Comparison of ENCODE assay signal across 8 mouse cellular contexts in the genomic region with DNA sequence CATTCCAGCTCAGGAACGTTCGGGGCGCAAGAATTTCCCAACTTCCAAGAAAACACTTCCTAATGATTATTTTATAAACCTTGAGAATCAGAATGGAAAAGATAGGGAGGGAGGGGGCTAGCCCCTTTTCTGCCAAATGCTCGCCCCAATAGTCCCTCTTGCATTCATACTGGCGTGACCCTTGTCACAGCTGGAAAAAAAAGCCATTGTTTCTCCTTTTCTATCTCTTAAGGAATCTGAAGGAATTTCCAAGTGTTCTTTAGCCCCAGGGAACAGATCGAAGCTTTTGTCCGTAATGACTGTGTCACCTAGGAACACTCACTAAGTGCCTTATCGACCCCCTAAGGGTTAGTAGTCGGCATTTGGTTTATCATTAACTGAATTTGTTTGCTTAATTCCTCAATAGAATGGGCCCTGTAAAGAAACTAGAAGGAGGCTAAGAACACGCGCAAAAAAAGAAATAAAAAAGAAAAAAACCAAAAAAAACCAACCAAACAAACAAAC. TPM values are rescaled to one million over a fixed set of nuclear protein-coding genes. Genes with fewer than 3 reads are reported as not detected.
DNase-seq lines count a peak whose midpoint lies in the region; ATAC-seq and TF ChIP-seq lines count a peak whose summit lies in the region.

No protein-coding gene starts in this region.

- H3K9me3 ChIP-seq in heart, embryonic 14.5 days (ENCODE audit: control insufficient read depth, low read length) = no peaks in the 10 kb centered on the region
- H3K9me3 ChIP-seq in ES-E14 (ENCODE audit: control insufficient read depth, insufficient read depth, low read depth, low read length) = no peaks in the 10 kb centered on the region
- H3K9me3 ChIP-seq in forebrain, postnatal 0 days (ENCODE audit: low read length) = no peaks in the 10 kb centered on the region
- peaks cover 12% of the 10 kb centered on the region for H3K9me3 ChIP-seq in midbrain, embryonic 10.5 days (replicated peaks)

- H3K4me1 ChIP-seq in heart, embryonic 14.5 days (ENCODE audit: control insufficient read depth in 2 of 2, insufficient read depth in 2 of 2, low read length in 2 of 2) = no peaks in the 10 kb centered on the region
- peaks cover 4 to 8% of the 10 kb centered on the region in 2 experiments for H3K4me1 ChIP-seq in ES-E14 (ENCODE audit: control insufficient read depth in 2 of 2, insufficient read depth in 2 of 2, low read length in 2 of 2, poor library complexity in 1 of 2)
- no peaks in the 10 kb centered on the region for H3K4me1 ChIP-seq in forebrain, postnatal 0 days (ENCODE audit: insufficient read depth)
- H3K4me1 ChIP-seq in midbrain, embryonic 10.5 days = peaks cover 5% of the 10 kb centered on the region

- no peak for TF ChIP-seq CTCF in forebrain, postnatal 0 days (IDR thresholded peaks at IDR 0.05; ENCODE audit: low read depth)

- no peak overlapping the region for H3K9ac ChIP-seq in heart, embryonic 14.5 days (ENCODE audit: low read length)
- H3K9ac ChIP-seq in ES-E14 (ENCODE audit: insufficient read depth, low read depth, low read length, poor library complexity, severe bottlenecking) = peak overlapping the region; percentile 26
- H3K9ac ChIP-seq in forebrain, postnatal 0 days = peak overlapping the region; percentile 71

- DNase-seq in heart, postnatal 4 days = no peak
- no peak for DNase-seq in ES-E14 (ENCODE audit: low read depth, low spot score)
- no peak for DNase-seq in forebrain, postnatal 0 days
- DNase-seq in midbrain, embryonic 10.5 days (ENCODE audit: low spot score) = no peak
- no peak for DNase-seq in T-cell, adult 2 months (ENCODE audit: low spot score)
- DNase-seq in layer of hippocampus, postnatal 25 days (ENCODE audit: extremely low spot score in 1 of 2, low spot score in 1 of 2) = no peak
- DNase-seq in thymus, postnatal 4 days = no peak

- no peaks in the 10 kb centered on the region for H3K27me3 ChIP-seq in heart, embryonic 14.5 days (ENCODE audit: control insufficient read depth, insufficient read depth, low read length)
- H3K27me3 ChIP-seq in forebrain, postnatal 0 days (ENCODE audit: insufficient read depth, low read length) = no peaks in the 10 kb centered on the region
- peaks cover 5% of the 10 kb centered on the region; the same call in 1 of the 2 replicates for H3K27me3 ChIP-seq in midbrain, embryonic 10.5 days (ENCODE audit: low read depth, poor library complexity, severe bottlenecking)

- no peak overlapping the region for H3K27ac ChIP-seq in heart, embryonic 14.5 days (replicated peaks in 1 of 2; ENCODE audit: control insufficient read depth in 1 of 2, insufficient read depth in 1 of 2, low read depth in 2 of 2, low read length in 2 of 2)
- peak overlapping the region; percentile 93 for H3K27ac ChIP-seq in ES-E14 (ENCODE audit: insufficient read depth, low read depth, low read length, poor library complexity, severe bottlenecking)
- H3K27ac ChIP-seq in forebrain, postnatal 0 days (ENCODE audit: low read depth, low read length) = no peak overlapping the region
- peak overlapping the region; percentile 75; the same call in 1 of the 2 replicates for H3K27ac ChIP-seq in midbrain, embryonic 10.5 days (replicated peaks)

- in situ Hi-C loops in ES-E14 (cut with MboI; ENCODE audit: low sequenced_read_pairs in 2 of 2, unreplicated experiment in 2 of 2) = no loop called here

- 14% methylated on average over 11 of the region's 11 CpGs for WGBS in heart, embryonic 14.5 days
- WGBS in forebrain, postnatal 0 days = 28% methylated on average over 11 of the region's 11 CpGs
- WGBS in midbrain, embryonic 10.5 days = 15% methylated on average over 11 of the region's 11 CpGs

- peak overlapping the region; percentile 47 to 65 for H3K4me3 ChIP-seq in heart, embryonic 14.5 days (ENCODE audit: control insufficient read depth in 1 of 2, insufficient read depth in 1 of 2, low read depth in 1 of 2, low read length in 2 of 2)
- H3K4me3 ChIP-seq in ES-E14 (ENCODE audit: insufficient read depth in 1 of 2, low read depth in 1 of 2, low read length in 2 of 2, poor library complexity in 1 of 2, severe bottlenecking in 1 of 2) = peak overlapping the region; percentile 68 to 90
- peak overlapping the region; percentile 57 for H3K4me3 ChIP-seq in forebrain, postnatal 0 days (ENCODE audit: low read depth, low read length)
- peak overlapping the region; percentile 61 for H3K4me3 ChIP-seq in midbrain, embryonic 10.5 days

- peak overlapping the region; percentile 77 for H3K4me2 ChIP-seq in heart, embryonic 14.5 days (ENCODE audit: low read length)
- H3K4me2 ChIP-seq in forebrain, postnatal 0 days (ENCODE audit: low read depth) = peak overlapping the region; percentile 56

- ATAC-seq in heart, embryonic 14.5 days (ENCODE audit: insufficient number of reproducible peaks, insufficient read depth, low FRiP score, low read depth) = no peak
- no peak for ATAC-seq in forebrain, postnatal 0 days

- H3K36me3 ChIP-seq in heart, embryonic 14.5 days (ENCODE audit: control insufficient read depth, insufficient read depth, low read length) = no peaks in the 10 kb centered on the region
- peaks cover 9% of the 10 kb centered on the region; the same call in 1 of the 2 replicates for H3K36me3 ChIP-seq in ES-E14 (ENCODE audit: control insufficient read depth, insufficient read depth, low read length, poor library complexity, severe bottlenecking)
- H3K36me3 ChIP-seq in forebrain, postnatal 0 days (ENCODE audit: insufficient read depth) = no peaks in the 10 kb centered on the region
- H3K36me3 ChIP-seq in midbrain, embryonic 10.5 days = no peaks in the 10 kb centered on the region

TF ChIP-seq in ES-E14, 5 proteins besides CTCF, POLR2A, EP300 and RAD21:
- no peak for TF ChIP-seq ZC3H11A (IDR thresholded peaks at IDR 0.05; ENCODE audit: borderline replicate concordance, low read depth, low read length)
- no peak for TF ChIP-seq MAFK (IDR thresholded peaks at IDR 0.05; ENCODE audit: insufficient read depth, low read depth, low read length)
- TF ChIP-seq HCFC1 (IDR thresholded peaks at IDR 0.05; ENCODE audit: borderline replicate concordance, insufficient read depth, low read length) = no peak
- TF ChIP-seq CHD2 (IDR thresholded peaks at IDR 0.05; ENCODE audit: low read depth, low read length) = no peak
- no peak for TF ChIP-seq ZNF384 (IDR thresholded peaks at IDR 0.05; ENCODE audit: low read depth, low read length)

RNA-seq across cellular contexts. Expression of a gene that starts 0.4 kb away (rescaled TPM):
- polyA plus RNA-seq in heart, embryonic 14.5 days (2014; fragmentation: Nextera tagmentation; extraction: Ambion mirVana) = 3.6 and 4.2 TPM in 2 replicates
- 1 to 10 TPM; 2.0 to 2.7 TPM for total RNA-seq in heart, postnatal 4 days (2021)
- total RNA-seq in ES-E14 (2012; rRNA removed) = 59.0 and 96.5 TPM in 2 replicates
- 37.0 and 45.8 TPM in 2 replicates for total RNA-seq in forebrain, postnatal 0 days (2014; rRNA removed)
- 39.4 and 46.6 TPM in 2 replicates for polyA plus RNA-seq in forebrain, postnatal 0 days (2015; fragmentation: Nextera tagmentation; extraction: Ambion mirVana)
- polyA plus RNA-seq in midbrain, embryonic 10.5 days (2016; fragmentation: Nextera tagmentation; extraction: Ambion mirVana) = 12.2 and 17.2 TPM in 2 replicates
- 100 to 1,000 TPM in 1 of 2 experiments, 10 to 100 TPM in 1; 94.5 to 101 TPM for total RNA-seq in layer of hippocampus, postnatal 25 days (2021)

RNA-seq across cellular contexts. Expression of a gene that starts 13.4 kb away (rescaled TPM):
- polyA plus RNA-seq in heart, embryonic 14.5 days (2014; fragmentation: Nextera tagmentation; extraction: Ambion mirVana) = 28.0 and 28.5 TPM in 2 replicates
- total RNA-seq in heart, postnatal 4 days (2021) = 10 to 100 TPM; 21.0 to 23.8 TPM
- total RNA-seq in ES-E14 (2012; rRNA removed) = 85.5 and 85.8 TPM in 2 replicates
- total RNA-seq in forebrain, postnatal 0 days (2014; rRNA removed) = 11.3 and 14.3 TPM in 2 replicates
- polyA plus RNA-seq in forebrain, postnatal 0 days (2015; fragmentation: Nextera tagmentation; extraction: Ambion mirVana) = 20.0 and 23.9 TPM in 2 replicates
- polyA plus RNA-seq in midbrain, embryonic 10.5 days (2016; fragmentation: Nextera tagmentation; extraction: Ambion mirVana) = 35.1 TPM in 2 replicates
- 10 to 100 TPM; 36.1 to 38.4 TPM for total RNA-seq in layer of hippocampus, postnatal 25 days (2021)

RNA-seq across cellular contexts. Expression of a gene that starts 30.8 kb away (rescaled TPM):
- polyA plus RNA-seq in heart, embryonic 14.5 days (2014; fragmentation: Nextera tagmentation; extraction: Ambion mirVana) = 10.4 and 12.0 TPM in 2 replicates
- 1 to 10 TPM; 5.9 to 7.1 TPM for total RNA-seq in heart, postnatal 4 days (2021)
- total RNA-seq in ES-E14 (2012; rRNA removed) = 10.5 and 13.7 TPM in 2 replicates
- 16.3 and 19.3 TPM in 2 replicates for total RNA-seq in forebrain, postnatal 0 days (2014; rRNA removed)
- 19.4 and 22.7 TPM in 2 replicates for polyA plus RNA-seq in forebrain, postnatal 0 days (2015; fragmentation: Nextera tagmentation; extraction: Ambion mirVana)
- 8.7 and 11.2 TPM in 2 replicates for polyA plus RNA-seq in midbrain, embryonic 10.5 days (2016; fragmentation: Nextera tagmentation; extraction: Ambion mirVana)
- total RNA-seq in layer of hippocampus, postnatal 25 days (2021) = 10 to 100 TPM; 13.3 to 13.9 TPM

RNA-seq across cellular contexts. Expression of a gene that starts 45.5 kb away (rescaled TPM):
- 25.1 and 25.4 TPM in 2 replicates for polyA plus RNA-seq in heart, embryonic 14.5 days (2014; fragmentation: Nextera tagmentation; extraction: Ambion mirVana)
- 10 to 100 TPM; 14.6 to 15.6 TPM for total RNA-seq in heart, postnatal 4 days (2021)
- total RNA-seq in ES-E14 (2012; rRNA removed) = 19.3 and 20.9 TPM in 2 replicates
- 36.9 and 44.9 TPM in 2 replicates for total RNA-seq in forebrain, postnatal 0 days (2014; rRNA removed)
- polyA plus RNA-seq in forebrain, postnatal 0 days (2015; fragmentation: Nextera tagmentation; extraction: Ambion mirVana) = 40.0 and 45.4 TPM in 2 replicates
- polyA plus RNA-seq in midbrain, embryonic 10.5 days (2016; fragmentation: Nextera tagmentation; extraction: Ambion mirVana) = 44.2 and 45.7 TPM in 2 replicates
- total RNA-seq in layer of hippocampus, postnatal 25 days (2021) = 10 to 100 TPM; 23.2 to 29.7 TPM

Comparison
In these comparisons a context has a peak if more than half of its experiments do, and no peak if none do; other contexts are left out.
1. H3K27ac ChIP-seq: peak in ES-E14 (single experiment) and midbrain, embryonic 10.5 days (single experiment); none in heart, embryonic 14.5 days (0 of 2) and forebrain, postnatal 0 days (single experiment).
2. RNA of a gene that starts 0.4 kb away (total RNA-seq): 94.5 to 101 TPM in layer of hippocampus, postnatal 25 days, 59.0 to 96.5 TPM in ES-E14 and 37.0 to 45.8 TPM in forebrain, postnatal 0 days; 2.0 to 2.7 TPM in heart, postnatal 4 days; every median in the first group is over 10 times any median in the second.
3. Peak in every context shown above with its lines, with median percentiles within 50 percentile points of each other: H3K4me3 ChIP-seq.